Mouse (Mus musculus): ENCODE data around the gene Neurl4.
"Not testable (repeated sequence)": the region's sequence is repeated elsewhere in the genome, so short reads cannot be mapped to it uniquely, and the experiment has no call there.

The Neurl4 gene

GRCm38 (mm10) chr11:69913554-69914371 lies 12.9 kb downstream of the Neurl4 start, which contains the start of gene Gps2:
Gps2 (plus strand) TSS chr11:69913888.
- DNase-seq (ENCODE audit: low spot score), result peak; percentile 97

- peak; percentile 48 for DNase-seq (ENCODE audit: low spot score)
Measured at GRCm38 (mm10) chr11:69914372-69914764, 13.5 kb downstream of the Neurl4 start.

GRCm38 (mm10) chr11:69914917-69915430 lies 14.1 kb downstream of the Neurl4 start:
- no peak for DNase-seq (ENCODE audit: low spot score)

GRCm38 (mm10) chr11:69915667-69916627 lies 15.1 kb downstream of the Neurl4 start:
- DNase-seq (ENCODE audit: low spot score), result no peak

- DNase-seq (ENCODE audit: low spot score), result not testable (repeated sequence)
Measured at GRCm38 (mm10) chr11:69916652-69917378, 15.9 kb downstream of the Neurl4 start.

DNA sequence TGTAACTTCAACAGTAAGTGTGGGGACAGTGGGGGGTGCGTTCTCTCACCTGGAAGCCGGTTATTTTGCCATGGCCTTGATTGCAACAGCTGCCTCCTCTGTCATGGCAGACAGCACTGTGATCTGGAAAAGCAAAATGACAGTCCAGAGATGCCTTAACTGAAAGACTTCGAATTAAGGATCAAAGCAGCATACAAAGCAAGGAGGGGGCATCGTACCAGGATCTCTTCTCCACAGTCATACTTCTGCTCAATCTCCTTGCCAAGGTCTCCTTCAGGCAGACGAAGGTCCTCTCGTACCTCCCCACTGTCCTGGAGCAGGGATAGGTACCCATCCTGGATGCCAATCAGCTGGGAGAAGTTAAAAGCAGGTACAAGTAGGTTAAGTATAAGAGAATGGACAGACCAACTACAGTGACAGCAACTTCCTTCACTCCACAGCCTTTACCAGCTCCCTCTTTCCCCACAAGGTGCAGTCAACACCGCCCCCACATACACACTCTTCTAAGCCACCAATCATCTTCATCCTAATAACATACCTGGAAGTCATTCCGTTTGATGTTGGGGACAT lies 16.6 kb downstream of the Neurl4 start:
- DNase-seq (ENCODE audit: low spot score), result no peak

- DNase-seq (ENCODE audit: low spot score), result no peak
Measured at GRCm38 (mm10) chr11:69918118-69918517, 17.2 kb downstream of the Neurl4 start.

DNA sequence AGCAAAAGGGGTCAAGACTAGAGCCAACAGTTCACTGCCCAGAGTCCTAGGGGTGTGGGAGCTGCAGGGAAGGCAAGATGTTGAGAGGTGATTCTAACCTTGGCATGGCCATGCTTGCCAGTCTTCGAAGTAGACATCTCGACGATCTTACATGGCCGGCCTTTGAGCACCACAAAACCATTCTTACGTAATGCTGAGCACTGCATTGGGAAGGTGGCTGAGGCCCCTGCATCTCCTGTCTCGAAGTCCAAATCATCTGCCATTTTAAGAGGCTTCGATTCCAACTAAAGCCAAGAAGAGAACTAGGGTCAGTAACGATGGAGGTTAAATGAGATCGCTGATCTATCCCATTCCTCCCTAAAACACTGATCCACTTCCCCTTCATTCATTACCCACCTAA lies 18.2 kb downstream of the Neurl4 start:
- DNase-seq (ENCODE audit: low spot score), result no peak

DNA sequence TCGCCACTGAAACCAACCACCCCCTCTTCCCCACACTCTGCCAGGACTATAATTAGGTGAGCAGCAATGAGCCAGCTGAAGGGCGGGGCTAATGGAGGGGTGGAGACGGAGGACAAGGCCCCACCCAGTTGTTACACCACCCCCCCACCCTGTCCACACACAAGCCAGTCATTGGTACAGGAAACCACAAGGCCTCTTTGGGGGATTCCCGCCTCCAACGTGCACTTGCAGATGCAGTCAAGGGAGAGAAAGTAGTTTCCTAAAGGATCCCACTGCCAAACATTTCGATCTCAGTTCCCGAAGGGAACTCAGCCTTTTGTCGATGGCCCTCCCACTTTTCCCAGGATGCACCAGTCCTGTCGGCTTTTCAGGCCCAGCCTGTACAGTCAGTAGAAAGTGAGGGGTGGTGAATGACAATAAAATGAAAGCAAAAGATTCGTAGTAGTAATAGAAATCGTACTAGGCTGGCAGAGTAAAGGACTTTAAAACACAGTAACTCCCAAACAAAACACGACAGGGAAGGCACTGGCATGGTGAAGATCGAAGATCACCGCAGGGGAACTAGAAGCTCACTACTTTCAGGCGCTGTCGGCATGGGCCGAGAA lies 18.9 kb downstream of the Neurl4 start:
- peak; percentile 77 for DNase-seq (ENCODE audit: low spot score)

GRCm38 (mm10) chr11:69920266-69921031 lies 19.6 kb downstream of the Neurl4 start:
- DNase-seq (ENCODE audit: low spot score), result peak; percentile 64

GRCm38 (mm10) chr11:69921114-69922011 lies 20.5 kb downstream of the Neurl4 start, which contains the start of gene Eif5a:
Eif5a (minus strand) TSS chr11:69921958.
- DNase-seq (ENCODE audit: low spot score), result peak; percentile 100

- no peak for DNase-seq (ENCODE audit: low spot score)
Measured at GRCm38 (mm10) chr11:69922012-69922756, 21.3 kb downstream of the Neurl4 start.

DNA sequence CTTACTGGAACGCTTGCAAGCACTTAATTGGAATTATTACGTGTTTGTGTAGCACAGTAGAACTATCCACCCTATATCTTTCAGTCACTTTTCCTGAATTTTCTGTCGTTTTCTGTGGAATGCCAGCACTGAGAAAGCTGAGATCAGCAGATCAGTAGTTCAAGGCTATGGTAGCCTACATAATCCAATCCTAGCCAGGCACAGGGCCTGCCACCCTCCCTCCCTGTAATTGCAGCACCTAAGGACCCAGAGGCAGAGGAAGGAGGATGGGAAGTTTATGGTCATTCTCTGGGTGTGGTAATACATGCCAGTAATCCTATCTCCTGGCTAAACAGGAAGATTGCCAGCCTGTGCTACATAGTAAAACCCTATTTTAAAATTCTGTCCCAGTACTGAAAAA lies 21.9 kb downstream of the Neurl4 start:
- DNase-seq (ENCODE audit: low spot score), result no peak

DNA sequence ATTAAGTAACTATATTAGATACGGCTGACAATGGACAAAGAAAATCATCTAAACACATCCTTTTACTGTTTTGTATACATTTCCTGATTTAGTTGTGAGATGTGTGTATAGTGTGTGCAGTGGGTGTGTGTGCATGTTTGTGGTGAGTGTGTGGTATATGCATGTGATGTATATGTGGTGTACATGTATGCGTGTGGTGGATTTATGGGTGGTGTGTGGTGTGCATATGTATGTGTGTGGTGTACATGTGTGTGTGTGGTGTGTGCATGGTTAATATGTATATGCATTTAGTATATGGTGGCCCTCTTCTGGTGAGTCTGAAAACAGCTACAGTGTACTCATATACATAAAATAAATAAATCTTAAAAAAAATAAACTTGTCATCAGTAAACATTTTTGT lies 26.6 kb downstream of the Neurl4 start:
- DNase-seq (ENCODE audit: low spot score), result no peak

DNA sequence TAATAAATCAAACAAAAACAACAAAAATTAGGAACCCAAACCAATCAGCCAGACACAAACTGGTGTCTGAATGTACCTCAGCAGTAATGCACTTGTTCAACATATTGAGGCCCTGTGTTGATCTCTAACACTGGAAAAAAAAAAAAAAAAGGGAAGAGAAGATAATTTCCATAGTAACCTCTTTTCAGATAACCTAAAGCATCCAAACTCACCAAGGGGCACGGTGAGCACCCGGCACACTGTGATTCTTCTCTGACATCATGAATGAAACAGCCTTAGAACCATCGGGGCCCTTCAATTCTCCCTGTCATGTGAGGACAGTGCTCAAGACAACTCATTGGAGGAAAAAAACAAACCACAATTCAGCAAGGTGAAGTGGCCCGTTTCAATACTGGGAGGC lies 28.8 kb downstream of the Neurl4 start:
- DNase-seq (ENCODE audit: low spot score), result no peak

DNA sequence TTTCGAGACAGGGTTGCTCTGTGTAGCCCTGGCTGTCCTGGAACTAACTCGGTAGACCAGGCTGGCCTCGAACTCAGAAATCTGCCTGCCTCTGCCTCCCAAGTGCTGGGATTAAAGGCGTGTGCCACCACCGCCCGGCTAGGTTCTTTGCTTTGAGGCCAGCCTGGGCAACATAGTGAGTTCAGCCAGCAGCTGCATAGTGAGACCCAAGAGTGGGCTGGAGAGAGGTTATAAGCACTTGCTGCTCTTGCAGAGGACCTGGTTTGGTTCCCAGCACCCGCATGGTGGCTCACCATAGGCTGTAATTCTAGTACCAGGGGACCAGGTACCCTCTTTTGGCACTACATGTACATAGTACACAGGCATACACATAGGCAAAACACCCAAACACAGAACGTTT lies 29.3 kb downstream of the Neurl4 start:
- not testable (repeated sequence) for DNase-seq (ENCODE audit: low spot score)

- DNase-seq (ENCODE audit: low spot score), result no peak
Measured at GRCm38 (mm10) chr11:69930967-69931537, 30.2 kb downstream of the Neurl4 start.

DNA sequence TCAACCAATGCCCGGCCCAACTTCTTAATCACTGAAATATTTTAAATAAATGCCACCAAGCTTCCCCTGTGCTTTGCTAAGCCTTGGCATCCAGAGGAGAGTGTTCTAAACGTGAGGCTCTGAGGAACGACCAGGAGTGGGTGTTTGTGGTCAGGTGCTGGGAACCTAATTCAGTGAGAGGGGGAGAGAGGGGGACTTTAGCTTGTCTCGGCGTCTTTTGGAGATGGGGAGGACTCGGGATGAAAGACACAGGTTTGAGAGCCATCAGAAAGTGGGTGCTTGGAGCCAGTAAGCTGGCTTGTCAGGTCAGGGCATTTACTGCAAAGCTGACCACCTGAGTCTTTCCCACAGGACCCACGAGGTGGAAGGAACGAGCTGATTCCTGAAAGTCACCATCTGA lies 30.9 kb downstream of the Neurl4 start:
- DNase-seq (ENCODE audit: low spot score), result no peak

Data from embryo, embryonic 10 days (tissue).